Mouse (Mus musculus) cortical plate, adult 2 months (tissue): ENCODE measurements around the gene Klhl7. TPM values are rescaled to one million over a fixed set of nuclear protein-coding genes. Genes with fewer than 3 reads are reported as not detected.

Source experiments
- H3K27ac ChIP-seq: fragments of 200-500 bp; 2 replicates; pipeline ENCODE4 v1.5.1; 2012; ENCODE audit warnings: low read length, control low read depth, inconsistent platforms; ENCODE audit not compliant: insufficient read depth
- H3K4me1 ChIP-seq: fragments of 200-500 bp; 2 replicates; pipeline ENCODE4 v1.6.1; 2011; ENCODE audit warnings: low read length; ENCODE audit not compliant: control insufficient read depth, insufficient read depth
- H3K4me3 ChIP-seq: fragments of 200-500 bp; 2 replicates; pipeline ENCODE4 v1.5.1; 2011; ENCODE audit warnings: mild to moderate bottlenecking, low read length, control low read depth; ENCODE audit not compliant: insufficient read depth
- CTCF ChIP-seq: fragments of 200-500 bp; IDR thresholded peaks from 2 replicates; pipeline ENCODE4 v1.5.1; 2011; ENCODE audit warnings: mild to moderate bottlenecking, control low read depth, low read length; ENCODE audit not compliant: insufficient read depth; ENCODE audit errors: extremely low read depth
- POLR2A ChIP-seq: fragments of 200-500 bp; IDR thresholded peaks from 2 replicates; pipeline ENCODE4 v1.6.1; 2011; ENCODE audit warnings: mild to moderate bottlenecking, low read length, control low read depth; ENCODE audit not compliant: insufficient read depth; ENCODE audit errors: extremely low read depth
- polyA plus RNA-seq: library from polyadenylated mRNA; depleted of rRNA; stranded (reverse); fragments of >200 nt; gene quantifications from 2 replicates; pipeline ENCODE4 v1.2.3, GENCODE M21; 2012; rRNA removed

Klhl7 gene
- polyA plus RNA-seq, result 52.9 and 54.5 TPM in 2 replicates

GRCm38 (mm10) chr5:24100106-24100809, at the start of gene Klhl7:
TSS of gene Klhl7 (plus strand) at chr5:24100605.
- Histone ChIP-seq H3K4me3 (peak within 1 kb of the TSS; percentile 74), H3K27ac (peak within 1 kb of the TSS; percentile 97), H3K4me1 (peaks cover 3% of the 10 kb centered on the region; the same call in 1 of the 2 replicates)
- TF ChIP-seq POLR2A (peak; percentile 93), CTCF (no peak)

DNA sequence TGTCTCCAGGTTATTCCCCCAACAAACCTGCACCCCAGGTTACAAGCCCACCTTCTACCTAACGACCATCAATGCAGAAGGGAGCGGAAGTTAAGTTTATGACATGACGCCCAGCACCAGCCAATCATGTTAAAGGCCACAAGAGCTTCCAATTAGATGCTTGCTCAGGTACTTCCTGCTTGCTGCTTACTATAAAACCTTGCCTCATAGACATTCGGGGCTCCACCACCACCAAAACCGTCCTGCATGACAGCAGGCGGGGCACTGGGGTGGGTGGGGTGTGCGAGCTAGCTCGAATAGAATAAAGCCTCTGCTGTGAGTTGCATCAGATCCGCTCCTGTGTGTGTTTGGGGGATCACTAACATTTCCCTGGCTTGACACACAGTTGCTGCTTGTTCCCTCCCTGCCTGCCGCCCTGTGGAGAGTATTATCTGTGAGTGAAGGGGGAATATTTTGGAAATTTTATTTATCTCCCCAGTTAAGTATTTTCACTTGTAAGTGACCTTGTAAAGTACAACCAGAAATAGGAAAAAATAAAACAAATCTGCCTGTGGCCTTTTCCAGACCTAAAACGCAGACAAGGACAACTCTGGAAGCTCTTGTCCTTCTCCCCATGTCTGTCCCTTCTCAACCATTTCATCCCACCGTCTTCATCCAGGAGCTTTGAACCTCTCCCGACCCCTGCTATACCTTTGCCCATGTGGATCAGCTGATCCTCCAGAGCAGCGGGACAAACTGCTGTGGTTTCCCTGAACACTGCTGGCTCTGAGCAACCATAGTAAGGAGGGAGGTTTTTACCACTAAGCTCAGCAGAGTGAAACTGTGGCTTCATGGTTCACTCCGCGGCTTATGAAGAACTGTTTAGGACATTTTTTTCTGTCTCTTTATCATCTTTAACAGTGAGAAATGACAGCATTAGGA, 48.4 kb upstream of the Klhl7 start:
- TF ChIP-seq POLR2A (no peak), CTCF (no peak)
- Histone ChIP-seq H3K27ac (no peak overlapping the region), H3K4me1 (no peaks in the 10 kb centered on the region), H3K4me3 (no peak overlapping the region)

- no peak for TF ChIP-seq POLR2A
- no peak overlapping the region for H3K4me3 ChIP-seq
- H3K27ac ChIP-seq, result no peak overlapping the region
- H3K4me1 ChIP-seq, result no peaks in the 10 kb centered on the region
Observed at GRCm38 (mm10) chr5:24053245-24054190, 46.9 kb upstream of the Klhl7 start.

- Histone ChIP-seq H3K4me3 (no peak overlapping the region), H3K4me1 (no peaks in the 10 kb centered on the region), H3K27ac (no peak overlapping the region)
- TF ChIP-seq CTCF, result no peak
- no peak for TF ChIP-seq POLR2A
Observed at GRCm38 (mm10) chr5:24054382-24054781, 46.0 kb upstream of the Klhl7 start.

GRCm38 (mm10) chr5:24056865-24057264, 43.5 kb upstream of the Klhl7 start:
- Histone ChIP-seq H3K4me1 (no peaks in the 10 kb centered on the region), H3K27ac (no peak overlapping the region)
- TF ChIP-seq POLR2A, result no peak

GRCm38 (mm10) chr5:24057592-24057991, 42.8 kb upstream of the Klhl7 start:
- H3K4me1 ChIP-seq, result no peaks in the 10 kb centered on the region
- TF ChIP-seq POLR2A (no peak), CTCF (no peak)
- H3K4me3 ChIP-seq, result no peak overlapping the region
- H3K27ac ChIP-seq, result no peak overlapping the region

More at GRCm38 (mm10) chr5:24056865-24057264, 43.5 kb upstream of the Klhl7 start:
- H3K4me3 ChIP-seq, result no peak overlapping the region

DNA sequence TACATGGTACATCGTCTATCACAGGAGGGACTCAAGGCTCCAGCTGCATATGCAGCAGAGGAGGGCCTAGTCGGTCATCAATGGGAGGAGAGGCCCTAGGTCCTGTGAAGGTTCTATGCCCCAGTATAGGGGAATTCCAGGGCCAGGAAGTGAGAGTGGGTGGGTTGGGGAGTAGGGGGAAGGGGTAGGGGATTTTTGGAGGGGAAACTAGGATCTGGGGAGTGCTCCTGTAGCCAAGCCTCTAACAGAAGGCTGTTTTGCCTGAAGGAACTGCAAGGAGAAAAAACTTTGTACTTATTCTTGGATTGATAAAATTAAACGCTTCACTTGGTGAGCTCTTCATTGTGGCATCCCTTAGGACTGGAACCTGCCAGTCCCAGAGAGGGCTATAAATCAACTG, 39.5 kb upstream of the Klhl7 start:
- H3K27ac ChIP-seq, result no peak overlapping the region
- no peak for TF ChIP-seq CTCF
- TF ChIP-seq POLR2A, result no peak
- no peak overlapping the region for H3K4me3 ChIP-seq
- H3K4me1 ChIP-seq, result no peaks in the 10 kb centered on the region

GRCm38 (mm10) chr5:24063034-24063433, 37.4 kb upstream of the Klhl7 start:
- TF ChIP-seq CTCF, result no peak
- H3K4me1 ChIP-seq, result no peaks in the 10 kb centered on the region
- H3K4me3 ChIP-seq, result no peak overlapping the region
- no peak overlapping the region for H3K27ac ChIP-seq

DNA sequence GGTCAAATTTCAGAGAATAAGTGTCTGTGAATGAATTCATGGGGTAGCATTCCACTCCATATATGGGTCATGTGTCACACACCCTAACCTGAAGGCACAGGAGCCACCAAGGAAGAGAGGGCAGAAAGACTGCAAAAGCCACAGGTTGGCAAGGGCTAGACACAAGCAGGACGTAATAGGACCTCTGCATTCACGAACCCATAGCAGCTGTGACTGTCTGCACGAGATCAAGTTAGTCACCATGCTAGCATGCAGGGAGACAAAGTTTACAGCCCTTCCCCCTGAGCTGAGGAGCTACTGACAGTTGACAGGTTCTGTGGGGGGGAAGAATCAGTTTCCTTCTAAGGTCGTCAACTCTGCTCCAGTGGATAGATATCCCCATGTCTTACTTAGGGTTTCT, 36.9 kb upstream of the Klhl7 start:
- Histone ChIP-seq H3K4me3 (no peak overlapping the region), H3K27ac (no peak overlapping the region), H3K4me1 (no peaks in the 10 kb centered on the region)
- no peak for TF ChIP-seq POLR2A
- no peak for TF ChIP-seq CTCF
